Comparison of ENCODE assay signal across 31 mouse cellular contexts in the genomic region with DNA sequence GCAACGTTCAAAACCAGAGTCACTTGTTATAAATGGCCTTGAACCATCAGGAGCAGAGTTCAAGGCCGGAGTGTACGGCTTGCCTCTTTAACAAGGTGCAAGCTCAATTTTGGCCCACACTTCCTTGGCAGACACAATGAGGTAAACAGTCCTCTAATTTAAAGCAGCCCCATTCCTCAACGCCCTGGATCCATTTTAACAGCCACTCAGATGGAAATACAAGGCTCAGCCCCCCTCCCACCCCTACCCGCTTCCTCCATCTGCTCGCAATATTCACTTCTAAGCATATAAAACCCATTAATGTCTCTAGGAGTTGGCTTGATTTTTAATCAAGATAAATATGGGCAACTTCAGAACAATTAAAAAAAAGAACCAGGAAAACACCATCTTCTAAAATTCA.
DNase-seq lines count a peak whose midpoint lies in the region; ATAC-seq and TF ChIP-seq lines count a peak whose summit lies in the region.
"Had no signal": no experiment of that assay in that cellular context is flagged by ENCODE, and none has a peak within 500 bp of the region (broad histone marks: within the 10 kb centered on the region; RNA-seq: fewer than 3 reads in every experiment).

No protein-coding gene starts in this region.

- intact Hi-C loops in left cerebral cortex, postnatal 4 days (cut with DNase I): no loop called here
- intact Hi-C loops in left cerebral cortex, adult 2 months (cut with DNase I): loop anchor here (5.0 kb wide), 1 partner anchor 597 kb away; no protein-coding TSS in a partner anchor

- TF ChIP-seq CTCF in left cerebral cortex, adult 2 months (IDR thresholded peaks at IDR 0.05): no peak

- WGBS in forebrain, embryonic 13.5 days: 83% methylated on average over 6 of the region's 6 CpGs
- 80% methylated on average over 6 of the region's 6 CpGs for WGBS in forebrain, embryonic 12.5 days
- 56% methylated on average over 6 of the region's 6 CpGs for WGBS in forebrain, embryonic 16.5 days
- WGBS in forebrain, embryonic 10.5 days: 79% methylated on average over 6 of the region's 6 CpGs
- WGBS in limb, embryonic 10.5 days: 24% methylated on average over 6 of the region's 6 CpGs

- no peaks in the 10 kb centered on the region for H3K27me3 ChIP-seq in forebrain, embryonic 13.5 days
- H3K27me3 ChIP-seq in forebrain, embryonic 12.5 days: no peaks in the 10 kb centered on the region
- H3K27me3 ChIP-seq in forebrain, embryonic 16.5 days (replicated peaks; ENCODE audit: control insufficient read depth, insufficient read depth, low read length): no peaks in the 10 kb centered on the region
- H3K27me3 ChIP-seq in forebrain, embryonic 10.5 days (ENCODE audit: poor library complexity, severe bottlenecking): no peaks in the 10 kb centered on the region
- H3K27me3 ChIP-seq in limb, embryonic 10.5 days (ENCODE audit: low read depth, poor library complexity, severe bottlenecking): no peaks in the 10 kb centered on the region
- H3K27me3 ChIP-seq: CH12.LX; embryonic facial prominence, embryonic 15.5 days; heart, embryonic 12.5 days; heart, embryonic 15.5 days; hindbrain, embryonic 13.5 days; intestine, embryonic 15.5 days; Patski had no signal

- H3K4me1 ChIP-seq in forebrain, embryonic 13.5 days: no peaks in the 10 kb centered on the region
- no peaks in the 10 kb centered on the region for H3K4me1 ChIP-seq in forebrain, embryonic 12.5 days
- H3K4me1 ChIP-seq in forebrain, embryonic 16.5 days (replicated peaks; ENCODE audit: control insufficient read depth, insufficient read depth, low read length): peaks cover 8% of the 10 kb centered on the region; the same call in 1 of the 2 replicates
- H3K4me1 ChIP-seq in forebrain, embryonic 10.5 days: peaks cover 11% of the 10 kb centered on the region; the same call in 1 of the 2 replicates
- peaks cover 29% of the 10 kb centered on the region for H3K4me1 ChIP-seq in limb, embryonic 10.5 days
- H3K4me1 ChIP-seq: heart, embryonic 12.5 days; heart, embryonic 15.5 days; hindbrain, embryonic 13.5 days; intestine, embryonic 15.5 days had no signal

- no peak overlapping the region for H3K4me3 ChIP-seq in forebrain, embryonic 13.5 days
- no peak overlapping the region for H3K4me3 ChIP-seq in forebrain, embryonic 12.5 days (replicated peaks)
- H3K4me3 ChIP-seq in forebrain, embryonic 16.5 days (replicated peaks; ENCODE audit: low read length): no peak overlapping the region
- H3K4me3 ChIP-seq in forebrain, embryonic 10.5 days: no peak overlapping the region
- no peak overlapping the region for H3K4me3 ChIP-seq in limb, embryonic 10.5 days
- no peak overlapping the region for H3K4me3 ChIP-seq in left cerebral cortex, adult 2 months
- H3K4me3 ChIP-seq: embryonic facial prominence, embryonic 15.5 days; heart, embryonic 12.5 days; heart, embryonic 15.5 days; hindbrain, embryonic 10.5 days; hindbrain, embryonic 13.5 days; intestine, embryonic 15.5 days had no signal

- ATAC-seq in forebrain, embryonic 13.5 days: peak; percentile 33; the same call in 1 of the 2 replicates
- ATAC-seq in forebrain, embryonic 12.5 days (ENCODE audit: low FRiP score): no peak
- peak; percentile 72 for ATAC-seq in forebrain, embryonic 16.5 days
- ATAC-seq: hindbrain, embryonic 16.5 days; intestine, embryonic 15.5 days; Patski had no signal

- no peaks in the 10 kb centered on the region for H3K9me3 ChIP-seq in forebrain, embryonic 13.5 days (replicated peaks)
- H3K9me3 ChIP-seq in forebrain, embryonic 12.5 days: no peaks in the 10 kb centered on the region
- H3K9me3 ChIP-seq in forebrain, embryonic 16.5 days (ENCODE audit: control insufficient read depth, low read length): no peaks in the 10 kb centered on the region
- H3K9me3 ChIP-seq in forebrain, embryonic 10.5 days: no peaks in the 10 kb centered on the region
- no peaks in the 10 kb centered on the region for H3K9me3 ChIP-seq in limb, embryonic 10.5 days (replicated peaks)
- H3K9me3 ChIP-seq: embryonic facial prominence, embryonic 15.5 days; heart, embryonic 12.5 days; heart, embryonic 15.5 days; hindbrain, embryonic 10.5 days; hindbrain, embryonic 13.5 days; intestine, embryonic 15.5 days had no signal

- DNase-seq in forebrain, embryonic 10.5 days (ENCODE audit: extremely low spot score, low spot score): no peak
- DNase-seq in brain, adult 2 months (ENCODE audit: low read depth, low spot score): peak; percentile 10
- DNase-seq in limb, embryonic 10.5 days (ENCODE audit: low spot score): no peak
- DNase-seq in left cerebral cortex, postnatal 4 days: no peak
- no peak for DNase-seq in left cerebral cortex, adult 2 months (ENCODE audit: extremely low spot score in 1 of 2, low spot score in 2 of 2)
- DNase-seq: adrenal gland, postnatal 10 days; adrenal gland, postnatal 36 days; B cell, adult 2 months; cerebellum, adult 11-12 months; cerebellum, adult 8-10 months; cerebellum, postnatal 10 days; cerebellum, postnatal 36 days; embryo, embryonic 11 days; gastrocnemius, postnatal 10 days; gastrocnemius, postnatal 36 days; heart, postnatal 10 days; heart, postnatal 36 days; kidney, adult 11 months had no signal

- no peak overlapping the region for H3K27ac ChIP-seq in forebrain, embryonic 13.5 days
- no peak overlapping the region for H3K27ac ChIP-seq in forebrain, embryonic 12.5 days
- peak overlapping the region; percentile 27 for H3K27ac ChIP-seq in forebrain, embryonic 16.5 days (ENCODE audit: low read length)
- H3K27ac ChIP-seq in forebrain, embryonic 10.5 days: no peak overlapping the region
- H3K27ac ChIP-seq in limb, embryonic 10.5 days: peak overlapping the region; percentile 50; the same call in 1 of the 2 replicates
- no peak overlapping the region for H3K27ac ChIP-seq in left cerebral cortex, adult 2 months
- H3K27ac ChIP-seq: embryonic facial prominence, embryonic 15.5 days; heart, embryonic 15.5 days; hindbrain, embryonic 10.5 days; hindbrain, embryonic 13.5 days; intestine, embryonic 15.5 days had no signal

- no peak overlapping the region for H3K9ac ChIP-seq in forebrain, embryonic 13.5 days
- H3K9ac ChIP-seq in forebrain, embryonic 12.5 days: no peak overlapping the region
- H3K9ac ChIP-seq in forebrain, embryonic 16.5 days (replicated peaks; ENCODE audit: low read depth, low read length): no peak overlapping the region
- H3K9ac ChIP-seq: embryonic facial prominence, embryonic 15.5 days; heart, embryonic 12.5 days; heart, embryonic 15.5 days; hindbrain, embryonic 13.5 days; intestine, embryonic 15.5 days had no signal

- no peaks in the 10 kb centered on the region for H3K36me3 ChIP-seq in forebrain, embryonic 13.5 days (ENCODE audit: poor library complexity, severe bottlenecking)
- no peaks in the 10 kb centered on the region for H3K36me3 ChIP-seq in forebrain, embryonic 12.5 days (replicated peaks)
- H3K36me3 ChIP-seq in forebrain, embryonic 16.5 days (ENCODE audit: control insufficient read depth, insufficient read depth): no peaks in the 10 kb centered on the region
- no peaks in the 10 kb centered on the region for H3K36me3 ChIP-seq in forebrain, embryonic 10.5 days (replicated peaks)
- H3K36me3 ChIP-seq in limb, embryonic 10.5 days: no peaks in the 10 kb centered on the region
- H3K36me3 ChIP-seq: embryonic facial prominence, embryonic 15.5 days; G1E; heart, embryonic 12.5 days; heart, embryonic 15.5 days; hindbrain, embryonic 10.5 days; hindbrain, embryonic 13.5 days; intestine, embryonic 15.5 days had no signal

- no peak overlapping the region for H3K4me2 ChIP-seq in forebrain, embryonic 13.5 days
- H3K4me2 ChIP-seq in forebrain, embryonic 12.5 days: no peak overlapping the region
- no peak overlapping the region for H3K4me2 ChIP-seq in forebrain, embryonic 16.5 days (ENCODE audit: low read length)
- H3K4me2 ChIP-seq: embryonic facial prominence, embryonic 15.5 days; heart, embryonic 12.5 days; heart, embryonic 15.5 days; hindbrain, embryonic 13.5 days; intestine, embryonic 15.5 days had no signal

Comparison
In these comparisons a context has a peak if more than half of its experiments do, and no peak if none do; other contexts are left out.
1. H3K27ac ChIP-seq: peak in forebrain, embryonic 16.5 days (single experiment) and limb, embryonic 10.5 days (single experiment); none in forebrain, embryonic 13.5 days (single experiment), forebrain, embryonic 12.5 days (single experiment), forebrain, embryonic 10.5 days (single experiment) and left cerebral cortex, adult 2 months (single experiment).